Mouse (Mus musculus) layer of hippocampus, adult 8-10 months (tissue): ENCODE measurements around the gene Ptprz1. TPM values are rescaled to one million over a fixed set of nuclear protein-coding genes. Genes with fewer than 3 reads are reported as not detected.
"Not testable (repeated sequence)": the region's sequence is repeated elsewhere in the genome, so short reads cannot be mapped to it uniquely, and the experiment has no call there.

Experiments
- DNase-seq, 2 experiments: peaks; one replicate each; pipeline ENCODE4 v3.0.0; 2022; ENCODE audit warnings: low spot score in 2 of 2
- total RNA-seq, 4 experiments: library from RNA; stranded (reverse); gene quantifications; 2 replicates each; pipeline ENCODE4 v1.2.4; 2022

The Ptprz1 gene
- total RNA-seq, 4 experiments from 2014 or later = 135 to 148 (median 144) TPM

DNA sequence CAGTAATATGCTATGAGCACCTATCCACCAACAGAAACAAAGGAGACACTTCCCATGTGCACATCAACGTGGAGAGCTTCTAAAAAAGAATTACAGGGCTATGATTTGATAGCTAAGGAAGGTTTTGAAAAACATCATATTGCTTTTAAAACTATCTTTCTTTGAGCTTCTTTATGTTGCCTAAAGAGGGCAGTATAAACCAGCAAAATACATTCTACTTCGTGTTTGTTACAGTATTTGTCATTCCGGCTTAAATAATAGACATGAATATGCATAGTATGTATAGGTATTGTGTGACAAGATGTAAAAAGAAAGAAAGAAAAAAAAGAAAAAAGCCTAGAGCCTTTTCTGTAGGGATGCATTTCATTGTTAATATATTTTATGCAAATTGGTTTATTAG, 127.8 kb downstream of the Ptprz1 start:
- DNase-seq = no peak

DNA sequence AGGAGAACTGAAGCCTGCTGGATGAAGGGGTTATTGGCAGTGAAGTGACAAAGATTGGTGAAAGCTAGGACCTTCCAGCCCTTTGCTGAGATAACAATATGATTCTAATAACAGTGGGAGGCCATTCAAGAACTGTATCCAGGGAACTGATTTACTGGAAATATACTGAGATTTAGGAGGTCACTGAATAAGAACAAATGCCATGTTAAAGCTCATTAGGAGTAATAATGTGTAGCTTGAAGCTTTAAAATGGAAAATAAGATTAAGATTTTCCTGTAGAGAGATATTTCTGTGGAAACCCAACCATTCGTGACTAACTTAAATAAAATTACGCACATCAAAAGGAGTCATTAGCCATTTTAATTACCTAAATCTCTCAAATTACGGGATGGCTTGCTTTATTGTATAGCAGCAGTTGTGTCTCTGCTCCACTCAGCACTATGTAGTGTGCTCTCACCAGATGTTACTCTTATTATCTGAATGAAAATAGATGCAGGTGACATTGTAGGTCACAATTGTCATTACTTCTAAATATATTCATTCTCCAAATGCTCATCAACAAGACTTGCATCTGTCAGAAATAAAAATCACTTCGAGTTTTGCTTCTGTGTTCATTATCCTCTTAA, 139.8 kb downstream of the Ptprz1 start:
- DNase-seq = no peak

DNA sequence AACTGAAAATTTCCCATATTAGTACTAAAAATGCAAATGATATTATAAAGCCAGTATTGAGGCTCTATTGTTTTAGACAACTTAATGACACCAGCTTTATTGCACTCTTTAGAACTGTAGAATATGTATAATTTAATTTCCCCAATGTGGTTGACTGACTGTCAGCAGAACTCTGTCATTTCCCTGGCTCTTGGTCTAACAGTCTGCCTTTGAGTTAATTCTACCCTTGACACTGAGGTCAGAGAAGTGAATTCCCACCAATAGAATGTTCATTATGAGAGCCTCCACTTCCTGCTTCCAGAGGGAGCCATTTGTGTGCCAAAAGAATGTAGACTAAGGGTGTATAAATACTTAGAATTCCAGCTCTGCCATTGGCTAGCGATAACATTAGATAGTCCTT, 152.9 kb downstream of the Ptprz1 start:
- no peak for DNase-seq

DNA sequence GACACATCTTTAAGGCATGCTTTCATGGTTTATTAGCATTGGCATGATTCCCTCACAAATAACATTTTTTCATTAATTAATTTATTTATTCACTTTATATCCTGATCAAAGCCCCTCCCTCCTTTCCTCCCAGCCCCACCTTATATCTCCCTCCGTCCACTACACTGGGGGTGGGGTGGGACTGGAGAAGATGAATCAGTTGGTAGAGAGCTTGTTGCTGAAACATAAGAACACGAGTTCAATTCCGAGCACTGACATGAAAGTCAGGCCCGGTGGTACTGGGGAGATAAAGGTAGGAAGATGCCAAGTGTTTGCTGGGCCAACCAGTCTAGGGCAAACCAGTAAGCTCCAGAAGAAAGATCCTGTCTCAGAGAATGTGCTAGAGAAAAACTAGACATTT, 173.5 kb downstream of the Ptprz1 start:
- no peak for DNase-seq

DNA sequence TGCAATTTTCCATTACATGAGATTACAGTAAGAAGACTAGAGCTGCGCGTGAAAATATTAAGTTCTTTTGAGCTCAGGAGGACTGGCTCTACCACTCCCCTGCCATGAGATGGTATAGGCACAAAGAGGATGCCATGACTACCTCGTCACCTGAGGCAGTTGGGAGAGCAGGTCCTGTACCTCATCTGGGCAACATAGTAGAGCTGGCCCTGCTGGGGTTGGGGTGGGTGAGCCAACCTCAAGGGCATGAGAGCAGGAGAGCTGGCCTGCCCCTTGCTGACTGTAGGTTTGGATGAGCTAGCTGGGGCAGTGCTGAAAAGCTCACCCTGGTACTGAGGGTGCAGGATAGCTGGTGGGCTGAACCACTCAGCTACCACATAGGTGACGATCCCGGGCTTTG, 180.4 kb downstream of the Ptprz1 start:
- DNase-seq = no peak

DNA sequence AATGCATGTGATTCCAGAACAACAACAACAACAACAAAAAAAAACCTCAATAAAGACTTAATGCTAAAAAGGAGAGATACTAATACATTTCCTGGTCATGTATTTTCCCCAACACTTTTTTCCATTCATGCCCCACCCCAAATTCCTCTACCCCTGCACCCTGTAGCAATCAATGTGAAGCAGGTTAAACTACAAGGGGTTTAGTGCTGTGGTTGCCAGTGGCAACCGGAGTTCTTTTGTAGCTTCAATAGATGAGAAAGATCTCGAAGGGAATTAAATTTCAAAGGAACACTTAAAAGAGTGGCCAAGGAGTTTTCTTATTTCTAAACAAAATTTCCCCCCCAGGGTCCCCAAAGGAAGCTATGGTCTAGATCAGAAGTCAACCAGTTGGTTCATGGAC, 200.8 kb downstream of the Ptprz1 start:
- DNase-seq = no peak

DNA sequence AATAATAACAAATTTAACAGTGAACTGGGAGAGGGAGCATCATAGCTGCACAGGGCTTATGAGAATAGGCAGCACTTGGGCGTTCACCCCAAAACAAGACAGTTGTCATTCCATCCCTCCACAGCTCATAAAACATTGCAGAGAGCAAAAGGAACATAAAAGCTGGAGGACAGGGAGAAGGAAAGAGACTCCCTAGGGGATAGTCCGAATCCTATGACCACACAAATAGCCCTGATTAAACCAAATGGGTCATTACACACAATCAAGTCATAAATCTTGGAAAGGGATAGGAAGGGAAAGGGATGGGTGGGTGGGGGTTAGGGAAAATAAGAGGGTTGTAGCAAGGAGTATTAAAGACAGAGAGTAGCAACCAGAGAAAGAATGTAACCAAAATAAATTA, 203.0 kb downstream of the Ptprz1 start:
- DNase-seq = no peak

DNA sequence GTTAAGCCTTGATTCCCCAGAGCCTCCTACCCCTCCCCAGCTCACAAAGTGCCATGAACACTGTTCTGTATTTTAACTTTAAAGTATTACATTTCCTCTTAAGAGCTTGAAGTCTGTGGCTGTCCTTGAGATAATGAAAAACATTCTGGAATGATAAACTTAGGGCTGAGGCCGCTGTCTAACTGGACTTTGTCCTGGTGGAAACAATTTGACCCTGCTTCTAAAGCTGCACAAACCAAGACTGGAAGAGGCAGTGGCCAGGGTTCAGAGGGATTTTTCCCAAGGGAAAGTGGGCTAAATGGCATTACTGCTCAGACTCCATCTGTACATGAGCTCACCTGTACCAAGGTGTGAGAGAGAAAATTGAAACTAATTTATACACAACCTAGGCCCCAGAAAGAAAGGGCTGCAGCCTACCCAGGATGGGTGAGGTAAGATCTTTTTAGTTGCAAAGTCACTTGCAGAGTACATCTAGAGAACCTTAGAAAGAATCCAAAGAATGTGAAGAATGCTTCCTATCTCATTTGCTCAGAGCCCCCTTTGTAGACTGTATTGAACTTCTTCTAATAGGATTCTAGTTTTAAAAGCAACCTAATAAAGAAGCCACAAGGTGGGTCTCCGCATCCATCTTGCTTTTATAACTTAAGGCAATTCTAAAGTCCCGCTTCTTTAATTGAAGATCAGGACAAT, 204.8 kb downstream of the Ptprz1 start:
- DNase-seq = no peak

- no peak for DNase-seq
These were observed 209.5 kb downstream of the Ptprz1 start for GRCm38 (mm10) chr6:23084587-23085421.

GRCm38 (mm10) chr6:23089292-23089691, 214.0 kb downstream of the Ptprz1 start:
- DNase-seq = not testable (repeated sequence)

DNA sequence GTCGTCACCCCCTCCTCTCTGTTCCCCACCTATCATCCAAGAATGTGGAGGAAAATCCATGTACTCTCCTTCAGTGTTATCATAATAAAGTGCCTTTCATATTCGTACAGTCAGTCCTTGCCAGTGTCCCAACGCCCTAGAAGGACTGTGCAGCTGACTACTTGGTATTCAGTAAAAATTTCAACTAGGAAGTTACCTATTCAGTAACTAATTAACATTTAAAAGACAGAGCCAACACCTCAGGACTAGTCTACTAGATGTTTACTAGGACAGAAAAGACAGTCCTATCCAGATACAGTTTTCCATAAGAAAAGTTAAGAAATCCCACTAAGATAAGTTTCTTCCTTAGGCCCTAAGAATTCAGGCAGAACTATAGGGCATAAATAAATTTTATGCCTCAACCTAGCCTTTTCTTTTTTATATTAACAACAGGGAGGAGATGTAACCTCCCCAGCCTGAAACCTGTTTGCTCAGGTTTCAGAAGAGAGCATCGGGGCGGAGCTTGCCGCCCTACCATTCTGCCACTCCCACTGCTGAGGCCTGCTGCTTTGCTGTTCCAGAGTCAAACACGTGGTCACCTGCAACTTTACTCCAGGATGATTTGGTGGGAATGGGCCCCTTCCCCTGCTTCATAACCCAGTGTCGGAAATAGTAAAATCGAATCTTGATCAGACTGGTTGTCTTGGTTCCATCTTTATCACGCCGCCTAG, 215.2 kb downstream of the Ptprz1 start:
- not testable (repeated sequence) for DNase-seq
